Mouse (Mus musculus): ENCODE measurements around the gene Pard3b.

The Pard3b gene

DNA sequence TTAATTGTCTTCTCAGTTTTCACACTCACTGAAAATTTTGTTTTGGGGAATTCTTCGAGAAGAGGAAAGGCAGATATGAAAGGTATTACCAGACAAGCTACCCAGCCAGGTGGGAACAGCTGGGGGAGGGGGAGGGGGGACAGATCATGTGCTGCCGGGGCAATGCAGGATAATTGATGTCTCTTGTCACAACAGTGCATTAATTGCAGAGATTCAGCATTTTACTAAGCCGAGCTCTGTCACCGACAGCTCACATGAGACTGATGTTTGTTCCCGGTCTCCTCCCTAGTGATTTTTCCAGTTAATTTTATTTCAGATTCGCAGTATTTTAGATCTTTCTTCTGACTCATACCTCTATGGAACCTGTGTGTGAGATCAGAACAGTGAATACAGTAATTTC lies 850.2 kb downstream of the Pard3b start:
- Histone ChIP-seq H3K4me3 (replicated peaks; ENCODE audit: low read length) (no peak overlapping the region), H3K27me3 (ENCODE audit: insufficient read depth, low read length) (no peaks in the 10 kb centered on the region), H3K4me1 (replicated peaks; ENCODE audit: low read depth, low read length) (no peaks in the 10 kb centered on the region), H3K9me3 (ENCODE audit: low read length) (no peaks in the 10 kb centered on the region), H3K36me3 (ENCODE audit: insufficient read depth, low read length) (no peaks in the 10 kb centered on the region)
- TF ChIP-seq NANOG (IDR thresholded peaks at IDR 0.05; ENCODE audit: borderline replicate concordance, low read length) (no peak), CTCF (conservative IDR thresholded peaks at IDR 0.05; ENCODE audit: low read length) (no peak), POU5F1 (IDR thresholded peaks at IDR 0.05; ENCODE audit: borderline replicate concordance, low read length) (no peak)

GRCm38 (mm10) chr1:62499146-62499545 lies 860.5 kb downstream of the Pard3b start:
- Histone ChIP-seq H3K4me3 (replicated peaks; ENCODE audit: low read length) (no peak overlapping the region), H3K9me3 (ENCODE audit: low read length) (no peaks in the 10 kb centered on the region), H3K36me3 (ENCODE audit: insufficient read depth, low read length) (no peaks in the 10 kb centered on the region), H3K27me3 (ENCODE audit: insufficient read depth, low read length) (no peaks in the 10 kb centered on the region), H3K4me1 (replicated peaks; ENCODE audit: low read depth, low read length) (no peaks in the 10 kb centered on the region)
- TF ChIP-seq NANOG (IDR thresholded peaks at IDR 0.05; ENCODE audit: borderline replicate concordance, low read length) (peak; percentile 75; the same call in 1 of the 2 replicates), CTCF (conservative IDR thresholded peaks at IDR 0.05; ENCODE audit: low read length) (no peak), POU5F1 (IDR thresholded peaks at IDR 0.05; ENCODE audit: borderline replicate concordance, low read length) (no peak)

- Histone ChIP-seq H3K4me1 (replicated peaks; ENCODE audit: low read depth, low read length) (no peaks in the 10 kb centered on the region), H3K4me3 (replicated peaks; ENCODE audit: low read length) (no peak overlapping the region), H3K27me3 (ENCODE audit: insufficient read depth, low read length) (peaks cover 3% of the 10 kb centered on the region; the same call in 1 of the 2 replicates), H3K36me3 (ENCODE audit: insufficient read depth, low read length) (no peaks in the 10 kb centered on the region), H3K9me3 (ENCODE audit: low read length) (peaks cover 8% of the 10 kb centered on the region; the same call in 1 of the 2 replicates)
- TF ChIP-seq POU5F1 (IDR thresholded peaks at IDR 0.05; ENCODE audit: borderline replicate concordance, low read length) (no peak), NANOG (IDR thresholded peaks at IDR 0.05; ENCODE audit: borderline replicate concordance, low read length) (no peak), CTCF (conservative IDR thresholded peaks at IDR 0.05; ENCODE audit: low read length) (no peak)
Observed at GRCm38 (mm10) chr1:62510501-62510900, 871.9 kb downstream of the Pard3b start.

DNA sequence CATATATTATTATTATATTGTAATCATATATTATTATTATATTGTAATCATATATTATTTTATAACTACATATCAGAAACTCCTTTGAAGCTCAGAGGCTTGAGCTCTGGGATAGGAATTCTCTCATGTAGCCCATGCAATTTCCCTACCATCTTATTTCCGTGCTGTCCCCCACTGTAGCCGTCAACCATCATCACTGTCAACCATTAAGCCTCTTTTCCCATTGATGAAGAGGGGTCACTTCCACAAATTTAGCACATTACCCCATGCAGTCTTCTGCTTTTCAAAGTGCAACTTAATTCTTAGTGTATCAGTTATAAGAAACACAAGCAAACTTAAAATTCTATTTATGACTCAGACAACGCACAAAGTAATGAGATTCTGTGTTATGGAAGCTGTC lies 873.1 kb downstream of the Pard3b start:
- TF ChIP-seq CTCF (conservative IDR thresholded peaks at IDR 0.05; ENCODE audit: low read length) (no peak), POU5F1 (IDR thresholded peaks at IDR 0.05; ENCODE audit: borderline replicate concordance, low read length) (no peak), NANOG (IDR thresholded peaks at IDR 0.05; ENCODE audit: borderline replicate concordance, low read length) (no peak)
- Histone ChIP-seq H3K36me3 (ENCODE audit: insufficient read depth, low read length) (no peaks in the 10 kb centered on the region), H3K9me3 (ENCODE audit: low read length) (no peaks in the 10 kb centered on the region), H3K4me3 (replicated peaks; ENCODE audit: low read length) (no peak overlapping the region), H3K4me1 (replicated peaks; ENCODE audit: low read depth, low read length) (no peaks in the 10 kb centered on the region), H3K27me3 (ENCODE audit: insufficient read depth, low read length) (peaks cover 3% of the 10 kb centered on the region; the same call in 1 of the 2 replicates)

DNA sequence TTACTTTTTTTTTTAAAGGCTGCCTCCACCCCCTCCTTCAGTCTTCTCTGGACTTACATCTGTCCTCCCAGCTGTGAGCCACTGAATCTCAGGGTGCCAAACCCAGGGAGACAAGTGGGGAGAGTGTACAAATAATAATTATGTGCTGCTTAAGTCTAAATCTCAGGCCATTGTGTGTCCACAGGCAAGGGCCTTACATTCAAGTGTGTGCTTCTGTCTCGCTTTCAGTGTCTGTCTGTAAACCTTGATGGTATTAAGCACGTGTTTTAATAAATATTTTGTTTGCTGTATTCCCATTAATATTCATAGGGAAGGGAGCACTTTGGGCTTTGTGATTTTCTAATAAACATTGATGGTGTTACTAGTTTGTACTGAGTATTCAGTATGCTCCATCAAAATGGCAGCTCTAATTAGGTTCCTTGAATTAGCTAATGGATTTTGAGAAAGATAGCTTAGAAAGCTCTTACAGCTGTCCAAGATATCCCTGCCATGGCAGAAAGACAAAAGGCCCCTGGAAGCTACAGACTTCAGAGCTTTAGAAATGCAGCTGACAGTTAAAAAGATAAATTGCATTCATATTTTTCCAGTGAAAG lies 880.1 kb downstream of the Pard3b start:
- Histone ChIP-seq H3K4me3 (replicated peaks; ENCODE audit: low read length) (no peak overlapping the region), H3K36me3 (ENCODE audit: insufficient read depth, low read length) (no peaks in the 10 kb centered on the region), H3K27me3 (ENCODE audit: insufficient read depth, low read length) (no peaks in the 10 kb centered on the region), H3K9me3 (ENCODE audit: low read length) (no peaks in the 10 kb centered on the region), H3K4me1 (replicated peaks; ENCODE audit: low read depth, low read length) (no peaks in the 10 kb centered on the region)
- TF ChIP-seq CTCF (conservative IDR thresholded peaks at IDR 0.05; ENCODE audit: low read length) (no peak), POU5F1 (IDR thresholded peaks at IDR 0.05; ENCODE audit: borderline replicate concordance, low read length) (no peak), NANOG (IDR thresholded peaks at IDR 0.05; ENCODE audit: borderline replicate concordance, low read length) (no peak)

GRCm38 (mm10) chr1:62521368-62521767 lies 882.7 kb downstream of the Pard3b start:
- Histone ChIP-seq H3K27me3 (ENCODE audit: insufficient read depth, low read length) (no peaks in the 10 kb centered on the region), H3K4me3 (replicated peaks; ENCODE audit: low read length) (no peak overlapping the region)
- no peak for TF ChIP-seq POU5F1 (IDR thresholded peaks at IDR 0.05; ENCODE audit: borderline replicate concordance, low read length)
- TF ChIP-seq CTCF (conservative IDR thresholded peaks at IDR 0.05; ENCODE audit: low read length), result no peak
- TF ChIP-seq NANOG (IDR thresholded peaks at IDR 0.05; ENCODE audit: borderline replicate concordance, low read length), result no peak

GRCm38 (mm10) chr1:62522761-62523160 lies 884.1 kb downstream of the Pard3b start:
- no peaks in the 10 kb centered on the region for H3K36me3 ChIP-seq (ENCODE audit: insufficient read depth, low read length)
- TF ChIP-seq NANOG (IDR thresholded peaks at IDR 0.05; ENCODE audit: borderline replicate concordance, low read length), result no peak
- no peak overlapping the region for H3K4me3 ChIP-seq (replicated peaks; ENCODE audit: low read length)
- H3K9me3 ChIP-seq (ENCODE audit: low read length), result no peaks in the 10 kb centered on the region
- no peaks in the 10 kb centered on the region for H3K27me3 ChIP-seq (ENCODE audit: insufficient read depth, low read length)
- no peaks in the 10 kb centered on the region for H3K4me1 ChIP-seq (replicated peaks; ENCODE audit: low read depth, low read length)

More at GRCm38 (mm10) chr1:62521368-62521767, 882.7 kb downstream of the Pard3b start:
- Histone ChIP-seq H3K9me3 (ENCODE audit: low read length) (no peaks in the 10 kb centered on the region), H3K4me1 (replicated peaks; ENCODE audit: low read depth, low read length) (no peaks in the 10 kb centered on the region), H3K36me3 (ENCODE audit: insufficient read depth, low read length) (no peaks in the 10 kb centered on the region)

GRCm38 (mm10) chr1:62527788-62528187 lies 889.2 kb downstream of the Pard3b start:
- TF ChIP-seq CTCF (conservative IDR thresholded peaks at IDR 0.05; ENCODE audit: low read length) (no peak), POU5F1 (IDR thresholded peaks at IDR 0.05; ENCODE audit: borderline replicate concordance, low read length) (no peak), NANOG (IDR thresholded peaks at IDR 0.05; ENCODE audit: borderline replicate concordance, low read length) (no peak)
- no peak overlapping the region for H3K4me3 ChIP-seq (replicated peaks; ENCODE audit: low read length)
- no peaks in the 10 kb centered on the region for H3K36me3 ChIP-seq (ENCODE audit: insufficient read depth, low read length)
- peaks cover 5% of the 10 kb centered on the region for H3K9me3 ChIP-seq (ENCODE audit: low read length)
- H3K4me1 ChIP-seq (replicated peaks; ENCODE audit: low read depth, low read length), result no peaks in the 10 kb centered on the region
- H3K27me3 ChIP-seq (ENCODE audit: insufficient read depth, low read length), result no peaks in the 10 kb centered on the region

DNA sequence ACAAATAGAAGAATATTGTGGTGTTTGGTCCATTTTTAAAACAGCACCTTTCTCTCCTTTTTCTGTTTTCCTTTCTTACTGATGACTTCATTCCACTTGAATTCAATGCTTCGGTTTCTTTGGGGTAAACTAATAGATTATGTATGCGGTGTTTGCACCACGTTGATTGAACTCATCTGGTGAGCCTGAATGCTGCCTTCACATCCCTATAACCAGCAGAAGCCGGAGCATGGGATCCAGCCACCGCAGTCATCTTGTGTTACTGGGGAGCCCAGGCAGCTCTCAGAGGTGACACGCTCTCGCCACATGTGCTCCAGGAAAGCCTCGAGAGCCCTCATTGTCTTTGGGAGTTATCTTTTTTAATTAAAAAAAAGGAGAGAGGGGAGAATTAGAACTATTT lies 891.3 kb downstream of the Pard3b start:
- Histone ChIP-seq H3K27me3 (ENCODE audit: insufficient read depth, low read length) (no peaks in the 10 kb centered on the region), H3K4me3 (replicated peaks; ENCODE audit: low read length) (no peak overlapping the region), H3K9me3 (ENCODE audit: low read length) (peaks cover 16% of the 10 kb centered on the region), H3K4me1 (replicated peaks; ENCODE audit: low read depth, low read length) (no peaks in the 10 kb centered on the region), H3K36me3 (ENCODE audit: insufficient read depth, low read length) (no peaks in the 10 kb centered on the region)
- TF ChIP-seq POU5F1 (IDR thresholded peaks at IDR 0.05; ENCODE audit: borderline replicate concordance, low read length) (no peak), CTCF (conservative IDR thresholded peaks at IDR 0.05; ENCODE audit: low read length) (no peak), NANOG (IDR thresholded peaks at IDR 0.05; ENCODE audit: borderline replicate concordance, low read length) (no peak)
